Mouse (Mus musculus) kidney, adult 11 months (tissue): ENCODE results near the gene Smim6.
A peak's percentile ranks its signal among the peaks of the same experiment; 100 is the strongest.

ENCODE experiments used
- DNase-seq: peaks from one replicate; pipeline ENCODE4 v3.0.0; 2022

The Smim6 gene

DNA sequence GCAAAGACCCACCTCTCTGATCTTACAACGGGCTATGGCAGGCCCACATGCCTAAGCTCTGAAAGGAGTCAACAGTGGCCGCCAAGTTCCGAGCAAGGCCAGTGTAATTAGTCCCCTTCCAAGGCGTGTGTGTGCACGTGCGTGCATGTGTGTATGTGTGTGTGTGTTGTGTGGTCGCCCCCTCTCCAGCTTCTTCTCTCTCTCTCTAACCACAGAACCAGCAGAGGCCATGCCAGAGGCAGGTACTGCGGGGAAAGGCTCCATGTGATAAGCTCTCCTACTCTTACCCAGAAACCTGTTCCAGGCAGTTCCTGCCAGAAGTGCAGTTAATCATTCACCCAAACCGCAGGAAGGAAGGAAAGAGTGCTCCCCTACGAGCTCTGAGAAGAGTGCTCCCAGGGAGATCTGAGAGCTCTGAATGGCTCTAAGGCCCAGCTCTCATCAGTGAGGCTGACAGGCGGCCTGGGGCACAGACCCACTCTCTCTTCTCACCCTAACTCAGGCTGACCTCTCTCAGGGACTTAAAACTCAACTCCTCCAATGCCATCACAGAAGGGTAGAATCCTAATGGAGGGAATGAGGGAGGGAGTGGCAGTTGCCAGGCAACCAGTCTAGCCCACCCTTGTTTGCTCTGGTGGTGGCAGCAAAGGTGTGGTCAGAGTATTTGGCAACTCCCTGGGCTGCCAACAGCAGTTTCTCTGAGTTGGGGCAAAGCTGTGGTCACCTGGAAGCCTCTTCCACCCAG, at the start of gene Smim6:
Smim6 (plus strand) TSS at position 386 of the 745 bp plus-strand sequence.
- DNase-seq: peak; percentile 83

DNA sequence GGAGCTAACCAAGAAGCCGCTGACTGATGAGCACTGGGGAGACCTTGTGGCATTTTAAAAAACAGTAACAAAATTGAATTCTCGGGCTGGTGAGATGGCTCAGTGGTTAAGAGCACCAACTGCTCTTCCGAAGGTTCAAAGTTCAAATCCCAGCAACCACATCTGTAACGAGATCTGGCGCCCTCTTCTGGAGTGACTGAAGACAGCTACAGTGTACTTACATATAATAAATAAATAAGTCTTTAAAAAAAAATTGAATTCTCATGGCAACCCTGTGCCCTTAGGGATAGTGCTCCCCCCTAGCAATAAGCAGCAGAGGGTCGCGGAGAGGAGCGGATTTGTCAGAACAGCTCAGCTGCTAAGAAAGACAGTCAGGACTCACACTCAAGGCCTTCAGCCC, 47.9 kb upstream of the Smim6 start:
- no peak for DNase-seq

DNA sequence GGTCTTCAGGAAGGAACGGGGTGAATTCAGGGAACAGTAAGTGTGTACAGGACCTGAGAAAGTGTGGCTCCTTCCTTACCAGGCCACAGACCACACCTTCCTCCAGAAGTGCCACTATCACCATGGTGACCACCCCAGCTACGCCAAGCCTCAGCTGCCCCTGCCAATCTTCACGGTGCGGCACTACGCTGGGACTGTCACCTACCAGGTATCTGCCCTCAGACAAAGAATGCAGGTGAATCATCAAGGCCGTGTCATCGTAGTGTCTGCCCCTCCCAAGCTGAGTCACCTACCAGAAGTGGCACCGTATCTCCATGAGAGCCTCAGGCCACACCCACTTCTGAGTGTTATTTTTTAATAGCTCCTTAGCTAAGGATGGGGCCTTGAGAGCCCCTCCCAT, 42.4 kb upstream of the Smim6 start:
- no peak for DNase-seq

DNA sequence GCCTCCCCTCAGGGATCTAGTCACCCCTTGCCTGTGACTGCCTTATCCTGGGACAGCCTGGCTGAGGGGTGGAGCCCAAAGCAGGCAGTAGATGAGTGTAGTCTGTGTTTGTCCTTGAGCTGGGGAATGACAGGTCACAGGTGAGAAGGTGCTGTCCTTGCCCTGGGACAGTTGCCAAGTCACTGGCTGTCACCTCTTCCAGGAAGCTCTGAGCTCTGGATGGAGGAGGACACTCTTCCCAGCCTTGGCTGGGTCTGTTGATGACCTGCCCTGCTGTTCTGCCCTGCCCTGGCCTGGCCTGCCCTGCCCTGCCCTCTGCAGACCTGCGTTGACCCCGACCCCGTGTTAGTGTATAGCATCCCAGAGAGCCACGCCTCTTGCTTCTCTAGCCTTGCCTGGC, 39.4 kb upstream of the Smim6 start:
- no peak for DNase-seq

DNA sequence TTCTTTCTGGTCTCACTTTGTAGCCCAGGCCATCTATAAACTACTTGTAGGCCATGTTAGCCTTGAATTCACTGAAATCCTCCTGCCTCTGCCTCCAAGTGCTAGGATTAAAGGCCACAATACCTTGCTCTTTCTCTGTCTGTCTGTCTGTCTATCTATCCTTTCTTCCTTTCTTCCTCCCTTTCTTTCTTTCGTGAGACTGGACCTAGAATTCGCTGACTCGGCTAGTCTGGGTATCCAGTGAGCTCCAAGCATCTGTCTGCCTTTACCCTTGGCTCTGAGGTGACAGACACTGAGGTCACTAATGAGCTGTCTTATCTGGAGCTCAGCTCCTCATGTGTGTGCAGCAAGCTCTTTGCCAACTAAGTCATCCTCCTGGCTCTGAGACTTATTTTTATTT, 35.9 kb upstream of the Smim6 start:
- DNase-seq: no peak

DNA sequence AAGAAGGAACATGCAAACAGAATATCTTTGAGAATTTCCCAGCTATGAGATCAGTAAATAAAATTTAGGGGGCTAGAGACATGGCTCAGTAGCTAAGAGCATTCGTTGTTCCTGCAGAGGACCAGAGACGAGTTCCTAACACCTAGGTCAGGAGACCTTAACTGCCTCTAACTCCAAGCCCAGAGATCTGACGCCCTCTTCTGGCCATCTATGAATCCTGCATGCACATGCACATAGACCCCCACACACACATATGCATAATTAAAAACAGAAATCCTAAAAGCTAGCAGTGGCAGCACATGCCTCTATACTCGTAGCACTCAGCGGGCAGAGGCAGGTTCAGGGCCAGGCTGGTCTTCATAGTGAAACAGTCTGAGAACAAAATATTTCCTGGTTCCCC, 35.4 kb upstream of the Smim6 start:
- DNase-seq: no peak

DNA sequence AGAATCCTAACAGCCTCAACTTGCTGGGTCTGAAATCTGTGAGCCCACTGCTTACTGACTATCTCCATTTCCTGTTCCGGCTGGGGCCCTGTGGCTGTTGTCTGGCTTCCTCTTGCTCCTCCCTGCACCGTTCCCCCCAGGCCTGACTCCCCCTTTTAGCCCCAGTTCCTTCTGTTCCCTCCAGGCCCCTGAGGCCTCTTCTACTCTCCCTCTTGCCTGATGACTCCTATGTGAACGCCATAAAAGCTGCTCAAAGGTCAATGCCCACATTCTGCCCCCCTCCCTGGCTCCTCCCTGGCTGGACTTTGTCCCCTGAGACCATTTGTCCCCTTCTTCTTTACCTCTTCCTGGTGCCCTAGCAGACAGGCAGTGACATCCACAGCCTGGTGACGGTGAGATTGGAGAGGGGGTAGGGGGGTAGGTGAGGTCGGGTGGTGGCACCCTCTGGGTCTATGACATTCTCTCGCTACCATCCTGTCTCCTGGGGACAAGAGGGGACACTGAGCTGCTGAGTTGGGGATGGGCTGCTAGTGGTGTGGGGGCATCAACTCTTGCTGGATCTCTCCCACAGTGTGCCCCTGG, 34.6 kb upstream of the Smim6 start:
- DNase-seq: peak; percentile 87

DNA sequence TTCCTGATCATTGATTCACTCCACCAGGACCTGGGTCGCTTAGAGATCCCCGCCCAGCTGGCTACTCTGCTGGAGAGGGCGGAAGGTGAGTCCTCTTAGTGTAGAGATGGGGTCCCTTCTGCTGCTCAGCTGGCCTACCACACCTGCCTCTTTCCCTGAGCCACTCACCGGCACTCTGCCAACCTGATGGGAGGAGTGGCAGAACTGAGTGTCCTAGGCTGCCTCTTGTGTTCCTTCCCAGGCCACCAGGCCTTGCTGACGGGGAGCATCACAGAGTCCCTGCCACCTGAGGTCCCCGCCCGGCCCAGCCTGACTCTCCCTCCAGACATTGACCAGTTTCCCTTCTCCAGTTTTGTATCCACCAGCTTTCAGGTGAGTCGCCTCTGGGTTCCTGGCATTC, 33.7 kb upstream of the Smim6 start:
- DNase-seq: peak; percentile 34

DNA sequence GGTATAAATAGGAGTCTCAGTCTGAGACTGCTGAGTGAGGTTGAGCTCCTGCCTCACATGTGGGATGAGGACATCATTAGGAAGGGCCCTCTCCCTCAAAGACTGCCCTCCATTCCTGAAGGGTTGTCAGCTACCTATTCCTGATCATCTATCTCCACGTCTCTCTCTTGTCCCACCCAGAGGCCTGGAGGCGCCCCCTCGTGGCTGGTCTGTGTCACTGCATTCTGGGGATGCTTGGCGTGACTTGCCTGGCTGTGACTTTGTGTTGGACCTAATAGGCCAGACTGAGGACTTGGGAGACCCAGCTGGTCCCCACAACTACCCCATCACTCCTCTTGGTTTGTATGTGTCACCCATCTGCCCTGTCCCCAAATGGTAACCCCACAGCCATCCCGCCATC, 30.8 kb upstream of the Smim6 start:
- no peak for DNase-seq

DNA sequence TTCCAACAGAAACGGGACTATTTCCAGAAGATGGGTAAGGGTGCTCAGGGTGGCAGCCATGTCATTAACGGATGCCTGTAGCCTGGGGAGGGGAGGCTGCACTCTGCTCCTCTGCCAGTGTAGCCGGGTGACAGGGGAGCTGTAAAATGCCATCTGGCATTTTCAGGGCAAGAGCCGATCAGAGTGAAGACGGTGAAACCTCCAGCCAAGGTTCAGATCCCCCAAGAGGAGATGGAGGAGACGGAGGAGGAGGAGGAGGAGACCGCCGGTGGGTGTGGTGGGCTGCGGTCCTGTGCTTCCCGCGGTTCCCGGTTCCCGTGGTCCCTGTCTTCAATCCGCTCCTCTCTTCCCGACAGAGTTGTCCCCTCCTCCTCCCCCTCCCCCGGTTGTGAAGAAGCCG, 28.6 kb upstream of the Smim6 start:
- DNase-seq: no peak

DNA sequence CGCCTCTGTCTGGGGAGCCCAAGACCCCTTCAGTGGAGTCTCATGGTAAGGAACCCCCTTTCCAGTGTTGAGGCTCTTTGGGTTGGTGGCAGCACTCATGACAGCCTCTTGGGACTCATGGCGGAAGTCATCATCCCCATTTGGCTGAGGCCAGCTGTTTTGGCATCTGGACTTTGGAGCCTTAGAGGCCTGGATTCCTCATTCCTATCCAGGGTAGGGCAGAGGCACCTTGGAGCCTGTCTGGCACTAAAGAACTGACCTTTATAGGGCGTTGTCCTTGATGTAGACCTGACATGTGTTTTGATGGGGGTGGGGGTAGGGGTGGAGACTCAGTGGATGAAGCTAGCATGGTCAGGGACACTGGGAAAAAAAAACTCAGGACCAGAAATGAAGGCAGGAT, 27.5 kb upstream of the Smim6 start:
- DNase-seq: peak; percentile 60

DNA sequence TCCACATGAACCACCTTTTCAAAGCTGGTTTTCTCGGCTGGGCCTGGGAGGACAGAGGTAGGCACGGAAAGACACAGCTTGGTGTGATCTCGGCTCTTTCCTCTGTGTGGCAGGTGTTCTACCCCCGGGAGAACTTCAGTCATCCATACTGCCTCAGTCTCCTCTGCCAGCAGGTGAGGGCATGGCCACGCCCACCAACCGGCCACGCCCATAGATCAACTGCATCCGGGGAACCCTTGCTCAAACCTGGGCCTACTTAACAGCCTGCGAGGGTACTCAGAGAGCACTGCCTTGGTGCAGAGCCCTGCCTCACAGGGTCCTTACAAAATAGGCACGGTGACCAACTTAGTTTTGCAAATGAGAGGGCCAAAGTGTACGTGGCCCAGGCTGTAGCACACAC, 26.5 kb upstream of the Smim6 start:
- no peak for DNase-seq

DNA sequence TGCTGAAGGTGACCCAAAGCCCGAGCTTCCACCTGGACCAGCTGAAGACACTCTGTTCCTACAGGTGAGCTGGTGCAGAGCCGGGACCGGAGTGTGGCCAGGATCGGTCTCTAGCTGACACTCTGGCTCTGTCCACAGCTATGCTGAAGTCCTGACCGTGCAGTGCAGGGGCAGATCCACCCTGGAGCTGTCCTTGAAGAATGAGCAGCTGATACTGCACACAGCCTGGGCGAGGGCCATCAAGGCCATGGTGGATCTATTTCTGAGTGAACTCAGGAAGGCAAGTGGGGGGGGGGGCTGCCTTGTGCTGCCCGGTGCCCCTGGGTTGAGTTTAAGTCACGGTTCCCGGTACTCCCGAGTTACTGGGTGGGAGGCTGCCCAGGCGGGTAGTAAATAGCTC, 25.4 kb upstream of the Smim6 start:
- DNase-seq: no peak

DNA sequence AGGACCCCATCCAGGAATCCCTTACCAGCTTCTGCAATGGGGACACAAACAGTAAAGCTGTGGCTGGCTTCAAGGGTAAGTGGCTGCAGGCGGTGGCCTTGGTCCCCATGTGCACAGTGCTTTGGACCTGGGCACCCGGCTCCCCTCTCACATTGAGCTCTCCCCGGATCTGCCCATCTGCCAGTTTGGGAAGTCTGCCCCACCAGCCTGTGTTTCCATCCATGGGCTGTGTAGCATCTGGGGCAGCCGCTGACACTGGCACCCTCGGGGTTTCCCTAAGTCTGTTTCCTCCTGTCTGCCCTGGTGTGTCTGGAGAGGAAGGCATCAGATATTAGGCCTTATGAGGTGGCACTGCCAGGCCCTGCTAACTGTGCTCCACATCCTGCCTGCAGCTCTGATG, 23.8 kb upstream of the Smim6 start:
- no peak for DNase-seq

DNA sequence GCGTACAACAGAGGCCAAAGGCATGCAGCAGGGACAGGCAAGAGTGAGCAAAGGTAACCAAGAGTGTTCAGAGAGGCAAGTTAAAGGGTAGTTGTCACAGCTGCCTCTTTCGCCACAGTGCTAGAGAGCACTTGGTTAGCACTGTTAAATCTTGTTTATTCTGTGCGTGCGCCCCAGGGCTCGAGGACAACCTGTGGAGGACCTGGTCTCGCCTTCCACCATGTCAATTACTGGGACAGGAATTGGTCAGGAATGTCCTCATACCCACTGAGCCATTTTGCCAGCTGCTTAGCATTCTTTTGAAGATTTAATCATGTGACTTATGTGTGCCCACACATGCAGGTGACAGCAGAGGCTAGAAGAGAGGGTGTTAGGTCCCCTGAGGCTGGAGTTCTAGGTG, 22.7 kb upstream of the Smim6 start:
- peak; percentile 31 for DNase-seq

DNA sequence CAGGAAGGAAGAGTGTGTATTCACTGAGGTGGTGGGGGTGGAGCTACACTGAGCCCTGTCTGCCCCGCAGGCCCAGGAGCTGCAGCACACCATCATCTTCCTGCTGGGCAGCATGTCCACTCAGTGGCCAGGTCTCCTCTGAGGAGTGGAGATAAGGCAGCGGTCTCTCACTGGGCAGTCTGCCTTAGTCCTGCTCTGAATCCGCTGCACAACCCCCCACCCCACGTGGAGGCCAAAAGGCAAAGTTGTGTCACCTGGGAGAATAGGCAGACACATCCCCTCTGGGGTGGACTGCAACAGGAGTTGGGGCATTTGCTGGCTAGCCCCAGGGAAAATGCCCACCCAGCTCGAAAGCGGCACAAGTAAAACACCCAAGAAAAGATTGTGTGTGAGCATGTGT, 19.6 kb upstream of the Smim6 start:
- no peak for DNase-seq

DNA sequence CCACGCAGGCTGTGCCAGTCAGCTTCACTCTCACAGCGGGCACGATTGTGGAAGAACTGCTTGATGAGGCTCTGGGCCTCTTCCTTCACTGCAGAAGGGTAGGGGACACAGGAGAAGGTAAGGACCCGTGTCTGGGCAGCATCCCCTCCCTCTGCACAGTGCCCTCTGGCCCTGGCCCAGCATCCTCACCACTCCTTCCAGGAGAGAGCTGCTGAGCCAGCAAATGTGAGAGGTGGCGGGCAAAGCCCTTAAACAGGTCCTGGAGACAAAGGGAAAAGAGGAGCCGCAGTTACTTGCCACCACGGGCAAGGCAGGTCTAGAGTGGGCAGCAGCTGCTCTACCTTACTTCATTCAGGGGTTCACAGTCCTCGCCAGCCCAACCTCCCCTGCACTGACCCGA, 18.7 kb upstream of the Smim6 start:
- DNase-seq: no peak

DNA sequence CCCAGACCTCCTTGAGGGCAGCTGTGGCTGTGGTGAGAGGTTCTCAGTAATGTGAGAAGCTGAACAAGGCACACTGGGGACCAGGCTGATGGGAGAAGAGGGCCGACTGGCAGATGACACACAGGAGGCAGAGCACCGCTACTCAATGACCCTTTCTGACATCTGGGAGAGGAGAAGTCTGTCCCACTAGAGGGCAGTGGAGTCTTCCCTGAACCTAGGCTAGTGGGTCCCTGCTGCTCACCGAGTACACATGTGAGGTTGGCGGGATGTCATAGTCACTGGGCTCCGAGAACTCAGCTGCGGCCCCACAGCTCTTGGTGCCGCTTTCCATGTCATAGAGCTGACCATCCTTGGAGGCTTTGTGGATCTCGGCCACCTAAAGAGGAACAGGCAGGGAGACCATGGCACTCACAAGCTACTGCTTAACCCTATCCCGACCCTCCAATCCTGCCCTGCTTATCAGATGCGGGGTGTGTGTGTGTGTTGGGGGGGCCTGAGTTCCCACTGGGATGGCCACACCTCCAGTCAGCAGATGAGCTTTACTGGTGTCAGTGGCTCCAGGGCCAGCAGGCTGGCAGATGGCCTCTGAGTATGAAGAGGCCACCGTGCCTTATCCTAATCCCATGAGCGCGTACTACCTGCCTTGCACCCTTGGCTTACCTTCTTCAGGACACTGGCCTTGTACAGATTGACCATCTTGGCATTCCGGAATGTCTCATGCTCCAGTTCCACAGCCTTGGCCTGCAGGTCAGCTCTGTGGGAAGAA, 16.9 kb upstream of the Smim6 start:
- no peak for DNase-seq

DNA sequence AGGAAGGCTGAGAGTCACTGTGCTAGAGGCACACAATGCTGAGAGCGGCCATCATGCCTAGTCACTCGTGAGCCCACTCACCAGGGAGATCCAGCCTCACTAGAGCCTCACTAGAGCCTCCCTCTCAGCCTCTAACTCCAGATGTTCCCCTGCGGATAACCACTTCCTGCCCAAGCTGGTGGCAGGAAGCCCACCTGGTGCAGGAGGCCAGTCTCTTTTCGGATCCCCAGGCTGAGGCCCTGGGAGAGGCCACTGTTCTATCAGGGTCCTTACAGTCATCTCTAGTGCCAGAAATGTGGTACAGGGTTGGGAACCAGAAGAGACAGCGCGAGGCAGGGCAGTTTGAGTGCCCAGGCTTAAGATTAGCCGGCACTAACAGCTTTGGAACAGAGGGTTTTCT, 13.4 kb upstream of the Smim6 start:
- no peak for DNase-seq

DNA sequence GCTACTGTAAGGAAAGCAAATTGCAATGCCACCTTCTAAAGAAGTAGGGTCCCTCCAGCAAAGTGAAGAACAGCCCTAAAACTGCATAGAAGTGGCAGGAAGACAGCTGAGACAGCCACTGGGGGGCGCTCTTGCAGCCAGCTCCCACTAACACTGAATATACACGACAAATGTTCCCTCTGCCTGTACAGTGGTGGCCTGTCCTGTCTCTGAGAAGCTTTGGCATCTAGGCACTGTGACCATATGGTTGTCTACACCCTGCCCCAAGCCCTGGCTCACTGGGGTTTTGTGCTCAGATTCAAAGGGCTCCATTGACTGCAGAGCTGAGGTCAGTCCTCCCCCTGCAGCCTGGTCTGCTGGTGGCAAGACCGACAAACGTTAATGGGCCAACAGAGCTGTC, 12.9 kb upstream of the Smim6 start:
- DNase-seq: no peak

DNA sequence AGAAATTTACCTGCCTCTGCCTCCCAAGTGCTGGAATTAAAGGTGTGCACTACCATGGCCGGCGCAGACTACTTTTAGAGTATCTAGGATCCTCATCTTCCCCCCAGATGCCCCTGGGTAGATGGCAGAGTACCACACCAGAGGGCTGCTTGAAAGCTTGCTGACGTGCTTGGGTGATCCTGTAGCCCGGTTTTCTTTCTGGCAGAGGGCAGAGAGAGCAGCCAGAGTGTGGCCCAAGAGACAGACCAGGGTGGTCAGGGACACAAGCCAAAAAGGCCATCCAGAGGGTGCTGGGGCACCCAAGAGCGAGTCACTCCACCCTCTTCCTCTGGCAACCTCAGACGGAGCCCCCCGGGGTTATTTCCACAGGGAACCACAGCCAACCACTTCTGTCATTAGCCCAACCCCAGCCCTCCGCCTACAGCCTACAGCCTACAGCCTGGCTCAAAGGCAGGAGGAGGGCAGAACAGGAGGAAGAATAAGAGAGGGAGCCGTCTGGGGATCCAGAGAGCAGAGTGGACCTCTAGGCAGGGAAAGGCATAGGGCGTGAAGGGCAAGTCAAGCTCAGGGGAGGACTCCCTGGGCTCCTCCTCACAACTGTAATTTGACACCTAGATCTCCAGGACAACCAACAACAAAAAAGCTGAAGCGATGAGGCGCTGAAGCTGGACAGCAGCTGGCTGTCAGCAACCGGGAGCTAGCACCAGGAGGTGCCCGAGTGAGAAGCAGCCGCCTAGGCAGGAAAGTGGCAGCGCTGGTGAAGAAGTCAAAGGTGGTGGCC, 12.1 kb upstream of the Smim6 start, which contains the start of gene Smim5:
Smim5 (plus strand) TSS at position 481 of the 781 bp plus-strand sequence.
- DNase-seq: peak; percentile 92

DNA sequence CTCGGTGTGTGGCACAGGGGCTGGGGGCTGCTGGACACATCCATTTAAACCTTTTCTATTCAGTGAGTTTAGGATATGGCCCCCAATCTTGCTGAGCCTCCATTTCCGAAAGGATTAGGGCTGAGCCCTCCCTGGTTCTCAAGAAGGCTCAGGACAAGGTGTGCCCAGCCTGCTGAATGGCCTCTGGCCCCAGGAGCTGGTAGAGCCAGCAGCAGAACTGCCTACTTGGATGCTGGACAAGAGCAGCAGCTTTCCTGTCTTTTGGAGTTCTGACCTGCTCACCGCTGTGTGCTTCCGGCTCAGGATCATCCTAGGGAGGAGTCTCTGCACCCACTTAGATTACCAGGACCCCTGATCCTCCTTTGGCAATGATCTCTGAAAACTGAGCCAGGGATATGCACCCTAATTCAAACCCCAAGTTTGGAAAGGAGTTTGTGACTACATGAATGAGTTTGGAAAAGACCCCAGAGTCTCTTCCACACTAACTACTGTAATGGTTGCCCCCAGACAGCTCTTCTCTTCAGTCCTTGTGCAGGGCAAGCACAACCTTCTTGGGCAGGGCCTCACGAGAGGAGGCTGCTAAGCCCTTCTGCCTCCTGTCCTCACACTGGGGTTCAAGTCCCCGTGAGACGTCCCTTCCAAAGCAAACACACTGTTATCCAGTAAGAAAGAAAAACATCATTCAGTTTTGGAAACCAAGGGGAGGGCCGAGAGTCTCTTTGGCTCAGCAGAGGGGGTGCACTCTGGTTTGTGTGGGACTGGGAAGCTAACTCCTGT, 11.1 kb upstream of the Smim6 start:
- DNase-seq: no peak
